Mouse (Mus musculus) layer of hippocampus, adult 9-11 months (tissue): ENCODE data around the gene Ripk1.

Experiments
- DNase-seq: peaks from one replicate; pipeline ENCODE4 v3.0.0; 2022

Ripk1 gene

DNA sequence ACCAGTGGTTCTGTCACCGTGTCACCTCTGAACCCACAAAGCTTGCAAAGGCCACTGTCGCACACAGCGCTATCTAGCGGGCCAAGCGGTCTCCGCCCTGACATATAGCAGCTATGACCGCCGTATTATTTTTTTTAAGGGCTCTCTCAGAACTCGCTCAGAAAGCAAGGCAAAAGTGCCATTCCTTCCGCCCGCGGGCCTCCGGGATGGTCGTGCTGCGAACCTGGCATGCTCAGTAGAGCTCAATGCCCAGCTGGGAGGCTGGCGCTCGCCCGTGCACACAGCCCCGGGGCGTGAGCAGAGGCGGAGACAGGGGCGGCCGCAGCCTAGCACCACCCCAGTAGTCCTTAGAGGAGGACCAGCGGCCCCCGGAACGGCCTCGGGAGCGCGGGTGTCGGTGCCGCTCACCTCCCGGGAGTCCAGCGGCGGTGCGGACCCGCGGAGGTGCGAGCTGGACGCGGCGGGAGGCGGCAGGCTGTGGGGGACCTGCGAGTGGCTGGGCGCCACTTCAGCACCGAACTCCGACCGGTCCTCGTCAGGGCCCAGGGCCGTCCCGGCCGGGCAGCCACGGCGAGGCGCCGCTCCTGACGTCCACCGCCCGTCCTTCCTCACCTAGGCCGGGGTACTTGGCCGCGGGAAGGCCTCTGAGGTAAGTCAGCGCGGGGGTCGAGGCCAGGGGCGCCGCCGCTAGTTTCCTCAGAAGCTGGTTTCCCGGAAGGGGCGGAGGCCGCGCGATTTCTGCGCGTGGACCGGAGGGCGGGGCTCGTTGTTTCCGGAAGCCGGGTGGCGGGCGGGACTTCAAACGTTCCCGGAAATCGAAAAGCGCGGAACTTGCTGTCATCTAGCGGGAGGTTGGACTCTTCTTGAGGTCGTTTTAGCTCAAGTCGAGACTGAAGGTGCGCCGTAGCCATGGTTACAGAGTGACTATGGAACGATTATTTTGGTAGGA, at the start of gene Ripk1, which contains the start of gene Serpinb6a:
TSS of gene Ripk1 (plus strand) at position 306 of the 949 bp plus-strand sequence.
TSS of gene Serpinb6a (minus strand) at position 737 of the 949 bp plus-strand sequence.
- peak; percentile 90 for DNase-seq

DNA sequence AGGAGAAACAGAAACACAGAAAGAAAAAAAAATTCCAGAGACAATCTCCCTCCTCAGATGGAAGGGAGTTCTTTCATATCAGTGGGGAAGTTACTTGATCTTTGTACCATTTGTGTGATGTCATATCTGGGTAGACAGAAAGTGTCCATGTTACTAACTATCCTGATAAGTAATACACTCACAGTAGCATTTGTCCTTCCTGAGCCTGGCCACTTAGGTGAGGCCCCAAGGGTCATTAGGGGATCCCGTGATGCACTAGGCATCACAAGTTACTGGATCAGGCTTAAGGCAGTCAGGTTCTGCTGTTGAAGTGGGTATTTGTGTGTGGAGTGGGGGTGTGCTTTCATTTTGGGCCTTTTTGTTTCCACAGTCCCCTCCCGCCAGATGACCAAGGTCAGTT, 49.2 kb upstream of the Ripk1 start:
- DNase-seq = no peak

DNA sequence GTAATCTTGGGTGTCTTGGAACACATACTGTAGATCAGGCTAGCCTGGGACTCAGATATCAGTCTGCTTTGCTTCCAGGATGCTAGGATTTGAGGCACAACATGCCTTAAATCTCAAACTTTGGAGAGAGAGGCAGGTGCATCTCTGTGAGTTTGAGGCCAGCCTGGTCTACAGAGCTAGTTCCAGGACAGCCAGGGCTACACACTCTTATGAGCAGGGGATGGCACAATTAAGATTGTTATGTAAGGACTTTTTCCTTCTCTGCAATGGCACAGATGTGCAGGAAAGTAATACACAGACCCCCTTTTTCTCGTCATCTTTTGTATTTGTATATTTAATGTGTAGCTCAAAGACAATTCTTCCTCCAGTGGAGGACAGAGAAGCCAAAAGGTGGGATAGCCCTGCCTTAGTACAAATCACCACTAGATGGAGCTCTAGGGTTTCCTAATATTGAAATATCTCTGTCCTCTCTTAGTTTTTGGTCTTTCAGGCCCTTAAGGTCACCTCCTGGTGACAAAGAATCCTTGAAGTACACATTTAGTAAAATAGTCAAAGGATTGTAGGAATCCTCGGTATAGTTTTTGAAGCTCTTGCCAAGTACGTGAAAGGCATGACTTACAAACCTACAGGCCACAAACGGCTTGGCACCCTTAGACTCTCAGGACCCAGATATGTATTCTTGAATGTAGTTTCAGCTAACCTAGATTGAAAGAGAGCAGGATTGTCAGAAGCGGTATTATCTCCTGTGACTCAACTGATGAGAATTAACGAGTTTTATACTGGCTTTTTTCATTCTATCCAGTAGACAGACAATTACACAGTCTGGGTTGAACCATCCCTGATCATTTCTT, 45.4 kb upstream of the Ripk1 start:
- no peak for DNase-seq

DNA sequence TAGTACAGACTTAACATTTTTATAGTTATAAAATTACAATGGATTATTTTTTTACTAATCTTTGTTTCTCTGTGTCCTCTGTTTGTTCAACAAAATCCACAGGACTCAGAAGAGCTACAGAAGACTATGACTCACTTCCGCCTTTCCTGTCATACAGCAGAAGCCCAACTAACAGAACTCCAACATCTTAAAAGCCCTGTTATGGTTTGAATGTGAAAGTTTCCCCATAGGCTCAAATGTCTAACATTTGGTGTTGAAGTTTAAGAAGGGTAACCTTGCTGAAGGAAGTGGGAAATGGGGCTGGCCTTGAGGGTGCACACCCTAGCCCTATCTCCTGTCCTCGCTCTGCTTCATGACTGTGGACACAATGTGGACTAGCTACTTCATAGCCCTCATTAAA, 42.4 kb upstream of the Ripk1 start:
- DNase-seq = no peak

DNA sequence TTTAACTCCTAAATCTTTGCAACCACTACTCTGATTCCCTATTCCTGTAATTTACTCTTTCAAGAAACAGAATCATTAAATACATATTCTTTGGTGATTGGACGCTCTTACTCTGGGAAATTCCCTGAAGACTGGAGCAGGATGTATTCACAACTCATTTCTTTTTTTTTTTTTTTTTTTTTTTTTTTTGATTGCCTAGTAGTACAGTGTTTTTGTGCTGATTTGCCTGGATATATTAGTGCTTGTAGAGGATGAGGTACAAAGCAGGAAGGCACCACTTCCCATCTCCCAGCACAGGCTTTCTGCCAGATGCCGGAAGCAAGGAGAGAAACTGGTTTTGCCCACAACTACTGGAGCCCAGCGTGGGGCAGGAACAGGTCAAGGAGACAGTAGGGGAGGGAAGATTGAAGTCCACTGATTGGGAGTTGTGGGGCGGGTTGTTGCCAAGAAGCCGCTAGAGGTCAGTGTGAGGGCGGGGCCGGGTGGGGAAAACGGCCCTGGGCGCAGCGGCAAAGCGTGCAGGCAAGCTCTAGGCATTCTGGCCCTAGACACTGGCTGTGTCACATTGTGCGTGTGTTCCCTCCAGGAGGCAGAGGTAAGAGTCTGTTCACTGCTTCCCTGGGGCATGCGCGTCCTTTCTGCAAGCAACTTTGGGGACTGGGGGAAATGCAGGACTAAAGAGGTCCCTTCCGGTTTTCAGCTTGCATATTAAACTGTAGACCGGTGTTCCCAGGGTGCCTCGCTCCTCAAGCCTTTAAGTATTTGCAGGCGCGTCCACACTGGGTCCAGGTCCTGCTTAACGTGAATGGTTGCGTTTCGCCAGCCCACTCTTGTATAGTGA, 37.7 kb upstream of the Ripk1 start, which contains the start of gene Nqo2:
TSS of gene Nqo2 (plus strand) at position 482 of the 841 bp plus-strand sequence.
- DNase-seq = peak; percentile 53

DNA sequence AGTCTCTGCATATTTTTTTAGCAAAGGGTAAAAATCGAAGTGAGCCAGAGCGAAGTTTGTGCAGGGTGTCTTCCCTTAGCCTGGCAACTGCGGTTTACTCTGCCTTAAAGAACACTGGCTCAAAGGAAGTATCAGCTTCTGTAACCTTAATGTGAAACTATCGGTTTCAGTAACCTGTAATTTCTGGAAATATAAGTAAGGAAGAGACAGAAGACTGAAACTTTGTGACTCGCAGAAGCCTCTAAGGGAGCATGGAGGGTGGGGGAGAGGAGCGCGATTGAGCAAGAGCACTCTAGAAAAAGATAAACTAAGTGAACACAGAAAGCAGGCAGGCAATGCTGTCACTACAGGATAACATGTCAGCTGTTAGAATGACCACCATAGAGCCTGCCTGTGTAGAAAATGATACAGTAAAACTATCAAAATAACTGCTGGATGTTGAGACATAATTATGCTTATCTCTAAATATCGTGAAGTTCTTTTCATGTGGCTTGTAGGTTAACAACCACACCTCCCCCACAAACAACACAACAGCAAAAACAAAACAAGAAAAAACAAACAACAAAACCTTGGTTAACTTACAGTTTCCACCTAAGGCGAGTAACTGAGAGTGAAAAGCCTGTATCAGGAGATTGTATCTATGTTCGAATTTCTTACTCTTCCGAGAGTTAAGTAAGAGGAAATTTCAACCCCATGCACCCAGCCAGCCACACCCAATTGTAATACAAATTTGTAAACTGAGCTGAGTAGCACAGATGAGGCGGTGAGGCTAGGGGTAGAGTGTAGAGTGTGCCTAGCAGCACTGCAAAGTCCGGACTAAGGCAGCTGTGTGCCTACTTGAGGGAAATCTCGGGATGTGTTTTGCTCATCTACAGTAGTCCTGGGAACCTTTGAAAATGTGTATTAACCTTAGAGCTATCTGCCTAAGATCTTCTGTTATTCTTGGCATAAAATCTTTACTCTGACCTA, 36.8 kb upstream of the Ripk1 start:
- no peak for DNase-seq

DNA sequence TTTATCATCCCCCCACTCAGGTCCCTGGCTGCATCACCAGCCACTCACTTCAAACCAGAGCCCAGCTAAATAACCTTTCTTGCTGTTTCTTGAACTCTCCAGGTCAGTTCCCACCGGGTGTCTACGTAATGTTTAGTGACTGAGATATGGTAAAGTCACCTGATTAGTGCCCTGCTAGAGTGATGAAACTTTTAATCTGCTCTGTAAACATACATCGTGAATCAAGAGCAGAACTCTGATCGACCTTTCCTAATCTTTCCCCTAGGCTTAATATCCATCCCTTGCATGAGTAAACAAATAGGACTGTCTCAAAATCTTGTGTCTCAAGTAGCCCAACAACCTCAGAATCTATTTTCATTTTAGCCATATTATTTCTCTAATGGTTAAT, 36.1 kb upstream of the Ripk1 start:
- DNase-seq = no peak

DNA sequence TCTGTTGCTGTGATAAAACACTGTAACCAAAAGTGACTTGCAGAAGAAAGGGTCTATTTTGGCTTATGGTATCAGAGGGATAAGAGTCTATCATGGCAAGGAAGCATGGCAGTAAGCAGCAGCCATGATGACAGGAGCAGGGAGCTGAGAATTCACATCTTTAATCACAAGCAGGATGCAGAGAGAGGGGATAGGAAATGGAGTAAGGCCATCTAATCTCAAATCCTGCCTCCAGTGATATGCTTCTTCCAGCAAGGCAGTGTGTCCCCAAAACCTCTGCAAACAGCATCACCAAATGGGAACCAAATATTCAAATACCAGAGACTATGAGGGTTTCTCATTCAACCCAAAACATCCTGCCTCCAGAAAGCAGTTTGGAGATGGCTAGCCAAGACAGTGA, 35.6 kb upstream of the Ripk1 start:
- no peak for DNase-seq

DNA sequence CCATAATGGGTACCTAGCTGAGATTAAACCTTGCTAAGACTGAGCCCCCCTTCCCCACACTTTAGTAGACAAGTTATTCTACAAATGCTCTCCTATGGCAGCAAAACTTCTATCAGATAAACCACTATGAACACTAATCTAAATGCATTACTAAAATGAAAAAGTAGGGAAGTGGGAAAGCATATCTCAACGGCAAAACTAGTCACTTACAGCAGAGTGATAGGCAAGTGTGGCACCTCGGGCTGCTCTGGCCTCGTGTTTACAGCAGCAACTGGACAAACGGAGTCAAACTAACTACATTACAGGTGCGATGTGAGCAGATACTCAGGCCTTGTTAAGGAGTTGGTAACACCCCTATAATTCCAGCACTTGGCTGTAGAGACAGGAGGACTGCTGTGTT, 12.5 kb upstream of the Ripk1 start:
- DNase-seq = no peak

DNA sequence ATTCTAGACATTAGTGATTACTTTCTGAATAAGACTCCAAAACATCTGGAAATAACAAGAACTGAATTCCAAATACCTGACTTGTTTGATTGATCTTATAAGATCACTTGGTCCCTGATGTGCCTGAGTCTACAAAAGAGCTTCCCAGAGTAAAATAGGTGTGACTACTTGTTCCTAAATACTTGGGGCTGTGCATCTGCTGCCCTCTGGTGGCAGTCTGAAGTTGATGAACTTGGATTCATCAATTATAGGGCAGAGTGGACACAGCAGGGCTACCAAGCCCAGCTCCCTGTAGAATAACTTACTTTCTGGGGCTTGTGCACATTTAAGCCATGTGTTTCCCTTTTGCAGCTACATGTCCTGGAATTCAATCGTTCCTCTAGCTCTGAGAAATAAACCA, 7.0 kb upstream of the Ripk1 start:
- peak; percentile 51 for DNase-seq

DNA sequence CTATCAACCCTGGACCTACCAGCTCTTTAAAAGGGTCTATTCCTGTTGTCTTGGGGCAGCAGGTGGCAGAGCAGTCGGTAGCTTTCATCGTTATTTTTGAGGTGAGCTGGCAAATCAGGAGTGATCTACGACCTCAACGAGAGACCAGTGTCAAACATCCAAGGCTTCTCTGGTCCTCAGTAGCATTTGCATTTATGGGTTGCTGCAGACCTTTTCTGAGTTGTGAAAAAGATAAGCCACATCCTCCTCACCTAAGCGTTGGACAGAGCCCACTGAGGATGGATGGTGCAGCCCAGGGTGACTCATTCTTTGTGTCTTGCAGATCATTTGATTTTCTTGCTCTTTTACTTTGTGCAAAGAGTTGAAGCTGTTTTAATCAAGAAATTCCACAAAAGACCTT, 895 bp downstream of the Ripk1 start:
- DNase-seq = no peak

DNA sequence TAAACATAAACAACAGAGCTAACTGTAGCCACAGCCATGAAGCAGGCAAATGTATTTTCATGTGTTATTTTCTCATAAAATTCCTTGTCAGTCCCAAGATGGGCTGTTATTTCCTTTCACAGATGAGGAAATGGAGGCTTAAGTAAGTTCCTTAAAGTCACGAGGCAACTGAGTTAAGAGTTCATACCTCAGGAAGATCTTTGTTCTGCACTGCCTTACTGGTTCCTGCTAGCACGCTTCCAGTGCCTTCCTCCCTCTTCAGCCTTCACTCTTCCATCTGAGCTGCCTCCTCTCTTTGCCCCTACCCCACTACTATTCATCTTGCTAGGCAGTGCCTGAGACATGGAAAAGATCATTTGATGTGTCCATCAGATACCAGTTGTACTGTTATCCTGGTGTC, 5.1 kb downstream of the Ripk1 start:
- no peak for DNase-seq

DNA sequence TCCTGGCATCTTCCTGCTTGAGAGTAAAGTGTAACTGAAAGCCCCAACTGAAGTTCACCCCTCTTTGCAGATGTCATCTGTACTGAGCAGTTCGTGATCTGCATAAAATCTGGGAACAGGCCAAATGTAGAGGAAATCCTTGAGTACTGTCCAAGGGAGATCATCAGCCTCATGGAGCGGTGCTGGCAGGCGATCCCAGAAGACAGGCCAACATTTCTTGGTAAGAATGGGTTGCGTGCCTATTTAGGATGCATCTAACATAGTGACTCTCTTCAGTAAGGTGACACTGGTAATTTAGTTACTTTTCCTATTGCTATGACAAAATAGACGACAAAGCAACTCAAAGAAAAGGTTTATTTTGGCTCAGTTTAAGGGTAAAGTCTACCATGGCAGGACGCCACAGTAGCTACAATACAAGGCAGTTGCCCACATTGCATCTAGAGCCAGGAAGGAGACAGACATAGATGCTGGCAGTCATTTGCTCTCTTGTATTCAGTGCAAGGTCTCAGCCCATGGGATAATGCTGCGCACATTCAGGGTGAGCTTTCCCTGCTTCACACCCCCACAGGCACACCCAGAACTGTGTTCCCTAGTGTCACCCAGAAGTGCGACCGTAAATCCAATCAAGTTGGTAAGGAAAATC, 14.9 kb downstream of the Ripk1 start:
- DNase-seq = no peak

DNA sequence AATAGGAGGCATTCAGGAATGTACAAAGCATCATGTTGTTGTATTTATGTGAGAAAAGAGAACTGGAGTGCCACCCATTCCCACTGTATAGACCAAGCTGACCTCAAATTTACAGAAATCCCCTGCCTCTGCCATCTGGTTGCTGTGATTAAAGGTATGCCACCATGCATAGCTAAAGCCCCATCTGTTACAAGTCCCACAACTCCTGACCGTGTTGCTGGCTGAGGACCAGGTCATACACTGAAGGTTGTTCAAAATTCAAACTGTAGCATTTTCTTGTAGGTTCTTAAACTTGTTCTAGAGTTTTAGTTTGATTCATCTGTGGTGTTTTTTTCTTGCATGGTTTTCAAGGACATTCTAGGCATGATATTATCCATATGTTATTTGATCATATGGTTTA, 16.4 kb downstream of the Ripk1 start:
- DNase-seq = no peak

DNA sequence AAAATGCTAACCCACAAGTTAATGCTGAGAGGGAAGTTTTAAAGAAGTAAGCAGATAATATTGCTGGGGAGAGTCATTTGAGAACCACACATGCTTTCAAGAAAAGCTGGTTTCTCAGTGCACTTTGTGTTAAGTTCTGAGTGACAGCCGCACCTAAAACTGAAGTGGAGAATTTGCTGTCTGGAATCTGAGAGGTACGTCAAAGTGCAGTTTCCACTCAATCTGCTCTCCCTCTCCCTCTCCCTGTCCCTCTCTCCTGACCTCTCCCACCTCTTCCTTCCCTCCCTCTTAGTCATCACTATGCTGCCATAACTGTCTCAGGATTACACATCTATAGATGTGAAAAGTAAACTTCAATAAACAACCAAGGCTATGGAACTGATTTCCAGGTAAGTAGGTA, 19.8 kb downstream of the Ripk1 start:
- DNase-seq = no peak

DNA sequence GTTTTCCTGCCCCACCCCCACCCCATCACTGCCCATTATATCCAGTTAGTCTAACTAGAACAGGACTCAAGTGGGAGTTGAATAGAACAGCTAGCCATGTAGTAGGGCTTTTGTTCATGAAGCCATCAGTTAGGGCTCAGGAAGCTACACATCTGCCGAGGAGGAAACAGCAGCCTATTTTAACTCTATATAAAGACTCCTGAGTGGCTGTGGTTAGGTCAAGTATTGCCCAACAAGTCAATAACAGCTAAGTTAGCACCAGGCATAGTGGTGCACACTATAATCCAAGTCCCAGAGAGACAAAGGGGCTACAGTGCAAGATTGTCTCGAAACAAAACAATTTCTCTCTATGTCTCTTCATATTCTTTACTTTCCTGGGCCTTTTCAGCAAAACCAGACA, 29.9 kb downstream of the Ripk1 start:
- DNase-seq = no peak

DNA sequence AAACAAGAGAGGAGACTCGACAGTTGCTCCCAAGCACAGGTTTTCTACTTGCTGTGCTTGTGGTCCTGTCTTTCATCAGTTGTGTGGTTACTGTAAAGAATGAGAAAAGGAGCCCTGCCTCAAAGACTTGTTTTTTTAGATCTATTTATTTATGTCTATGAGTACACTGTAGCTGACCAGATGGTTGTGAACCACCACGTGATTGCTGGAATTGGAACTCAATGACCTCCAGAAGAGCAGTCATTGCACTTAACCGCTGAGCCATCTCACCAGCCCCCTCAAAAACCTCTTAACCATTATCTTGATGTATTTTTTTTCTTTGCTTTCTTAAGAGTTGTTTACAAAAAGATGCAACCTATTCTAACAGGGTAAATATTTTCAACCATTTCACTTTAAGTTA, 33.3 kb downstream of the Ripk1 start:
- no peak for DNase-seq

DNA sequence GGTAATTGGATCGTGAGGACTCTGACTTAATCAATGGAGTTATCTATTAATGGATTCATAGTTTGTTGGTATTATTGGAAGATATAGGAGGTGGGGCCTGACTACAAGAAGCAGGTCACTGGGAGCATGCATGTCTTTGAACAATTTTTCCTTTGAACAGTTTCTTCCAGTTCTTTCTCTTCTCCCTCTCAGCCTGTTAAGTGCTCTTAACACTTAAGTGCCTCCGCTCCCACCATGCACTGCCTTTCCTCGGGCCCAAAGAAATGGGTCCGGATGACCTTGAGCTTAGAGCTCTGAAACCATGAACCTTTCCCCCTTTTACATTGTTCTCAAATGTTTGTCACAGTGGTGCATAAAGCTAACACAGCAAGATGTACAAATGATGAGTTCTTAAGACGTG, 34.6 kb downstream of the Ripk1 start:
- no peak for DNase-seq

DNA sequence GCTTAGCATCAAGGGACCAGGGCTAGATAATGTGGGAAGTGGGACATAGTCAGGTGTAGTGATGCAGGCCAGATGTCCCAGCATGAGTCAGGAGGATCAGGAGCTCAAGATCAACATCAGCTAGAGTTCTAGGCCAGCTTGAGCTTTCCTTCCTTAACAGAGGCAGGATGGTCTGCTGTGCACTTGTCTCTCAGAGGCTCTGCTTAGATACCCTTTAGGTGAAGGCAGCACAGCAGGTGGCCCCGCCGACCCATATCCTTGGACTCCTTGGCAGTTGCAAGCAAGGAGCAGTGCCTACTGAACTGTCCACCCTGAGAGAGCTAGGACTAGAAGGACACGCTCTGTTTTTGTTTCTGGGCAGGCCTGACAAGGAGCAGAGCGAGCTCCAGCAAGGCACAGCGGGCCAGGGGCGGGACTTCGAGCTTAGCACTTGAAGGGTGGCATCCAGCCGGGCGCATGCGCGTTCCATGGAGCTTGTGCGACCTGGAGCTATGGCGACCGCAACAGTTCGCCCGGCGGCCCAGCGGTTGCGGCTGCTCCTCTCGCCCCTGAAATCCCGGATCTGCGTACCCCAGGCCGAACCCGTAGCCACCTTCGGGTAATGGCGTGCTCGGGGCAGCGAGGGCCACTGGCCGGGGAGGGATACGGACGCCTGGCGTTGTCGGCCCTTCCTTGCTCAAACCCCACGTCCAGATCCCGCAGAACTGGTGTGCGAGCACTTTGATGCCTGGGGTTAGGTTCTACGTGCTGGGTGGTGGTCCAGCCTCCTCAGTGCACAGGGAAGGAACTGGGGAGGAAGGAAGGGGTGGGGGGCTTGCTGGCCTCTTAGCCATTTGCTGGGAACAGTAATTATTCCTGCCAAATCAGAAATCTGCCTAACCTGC, 35.3 kb downstream of the Ripk1 start, which contains the start of gene Bphl:
TSS of gene Bphl (plus strand) at position 426 of the 884 bp plus-strand sequence.
- DNase-seq = peak; percentile 95

DNA sequence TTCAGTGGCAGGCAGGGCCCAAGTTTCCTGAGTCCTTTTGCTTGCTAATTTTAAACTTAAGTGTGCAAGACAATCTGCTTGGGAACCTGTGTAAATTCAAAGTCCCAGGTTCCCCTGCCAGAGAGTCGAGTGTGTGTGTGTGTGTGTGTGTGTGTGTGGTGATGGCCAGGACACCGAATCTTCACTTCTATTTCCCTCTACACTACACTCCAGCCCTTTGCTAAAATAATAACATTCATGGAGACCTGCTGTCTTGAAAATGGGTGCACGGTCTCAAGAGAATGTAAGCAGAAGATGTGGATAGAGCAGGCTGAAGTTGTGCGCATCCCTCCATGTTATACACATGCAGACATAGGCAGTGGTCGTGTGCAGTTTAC, 35.9 kb downstream of the Ripk1 start:
- DNase-seq = no peak
